ENCODE assay signal across 15 mouse cellular contexts in genomic region chr7:96802216-96802615, GRCm38 (mm10).
"Had no signal": no experiment of that assay in that cellular context is flagged by ENCODE, and none has a peak within 500 bp of the region (broad histone marks: within the 10 kb centered on the region; RNA-seq: fewer than 3 reads in every experiment).

No protein-coding gene starts in this region.

- H3K4me2 ChIP-seq: lung, embryonic 14.5 days; midbrain, embryonic 12.5 days; neural tube, embryonic 12.5 days; stomach, embryonic 15.5 days had no signal

- H3K36me3 ChIP-seq: midbrain, embryonic 12.5 days; neural tube, embryonic 12.5 days; stomach, embryonic 15.5 days had no signal

- H3K27ac ChIP-seq: liver, embryonic 14.5 days; midbrain, embryonic 12.5 days; neural tube, embryonic 12.5 days; stomach, embryonic 15.5 days; stomach, postnatal 0 days had no signal

- H3K4me3 ChIP-seq: megakaryocyte, embryonic 14.5 days; midbrain, embryonic 12.5 days; neural tube, embryonic 12.5 days; stomach, embryonic 15.5 days had no signal

- H3K9me3 ChIP-seq: megakaryocyte, embryonic 14.5 days; midbrain, embryonic 12.5 days; neural tube, embryonic 12.5 days; stomach, embryonic 15.5 days had no signal

- H3K27me3 ChIP-seq: neural tube, embryonic 12.5 days; stomach, embryonic 15.5 days had no signal

- H3K9ac ChIP-seq: liver, embryonic 14.5 days; lung, embryonic 14.5 days; midbrain, embryonic 12.5 days; neural tube, embryonic 12.5 days; stomach, embryonic 15.5 days had no signal

- DNase-seq: lung, adult 18-20 months; lung, embryonic 14.5 days; lung, postnatal 10 days; lung, postnatal 4 days; midbrain, embryonic 14.5 days; right cerebral cortex, postnatal 14 days; thymus, adult 2 months; thymus, postnatal 25 days; thymus, postnatal 4 days had no signal
